Comparison of ENCODE assay signal across 24 mouse cellular contexts in the genomic region with DNA sequence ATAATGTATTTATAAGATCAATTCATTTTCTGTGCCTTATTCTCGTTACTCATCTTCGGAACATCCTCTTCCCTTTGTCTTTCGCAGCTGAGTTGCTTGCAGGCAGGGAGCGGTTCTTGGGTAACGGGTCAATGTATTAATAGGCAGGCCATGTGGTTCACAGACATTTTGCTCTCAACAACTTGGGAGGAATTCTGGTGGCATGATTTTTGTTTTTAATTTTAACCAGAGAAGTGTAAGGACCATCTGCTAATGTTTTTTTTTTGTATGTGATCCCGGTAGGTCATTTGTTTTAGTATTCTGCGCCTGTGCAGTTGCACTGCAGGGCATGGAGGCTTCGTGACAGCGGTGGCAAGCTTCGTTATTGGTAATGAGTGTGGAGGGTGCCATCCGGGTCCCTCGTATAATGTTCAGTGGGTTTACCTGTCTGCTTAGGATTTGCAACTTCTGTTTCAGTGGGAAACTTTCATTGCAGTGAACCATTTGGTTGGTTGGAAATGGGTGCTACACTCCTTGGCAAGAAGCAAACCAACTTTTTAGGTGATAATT. TPM values are rescaled to one million over a fixed set of nuclear protein-coding genes. Genes with fewer than 3 reads are reported as not detected.
DNase-seq lines count a peak whose midpoint lies in the region; ATAC-seq and TF ChIP-seq lines count a peak whose summit lies in the region.
"Had no signal": no experiment of that assay in that cellular context is flagged by ENCODE, and none has a peak within 500 bp of the region (broad histone marks: within the 10 kb centered on the region; RNA-seq: fewer than 3 reads in every experiment).

No protein-coding gene starts in this region.

- 85% methylated on average over 12 of the region's 12 CpGs for WGBS in hindbrain, embryonic 11.5 days
- 58% methylated on average over 12 of the region's 12 CpGs for WGBS in hindbrain, embryonic 16.5 days

- H3K4me2 ChIP-seq in hindbrain, embryonic 11.5 days (replicated peaks; ENCODE audit: low read depth, low read length), result no peak overlapping the region
- H3K4me2 ChIP-seq in hindbrain, embryonic 16.5 days (ENCODE audit: low read length), result no peak overlapping the region
- H3K4me2 ChIP-seq: heart, embryonic 12.5 days; limb, embryonic 15.5 days; lung, embryonic 14.5 days; midbrain, embryonic 12.5 days had no signal

- peaks cover 4% of the 10 kb centered on the region; the same call in 1 of the 2 replicates for H3K4me1 ChIP-seq in hindbrain, embryonic 11.5 days (replicated peaks; ENCODE audit: control insufficient read depth, insufficient read depth, low read length)
- peaks cover 18% of the 10 kb centered on the region for H3K4me1 ChIP-seq in hindbrain, embryonic 16.5 days (ENCODE audit: control insufficient read depth, insufficient read depth, low read depth, low read length)
- H3K4me1 ChIP-seq: heart, embryonic 12.5 days had no signal

- CTCF ChIA-PET in Patski (lab: Charles Lee), result interaction anchor here (1.0 kb wide), 1 partner anchor 155 kb away, joined by 3 read pairs; no protein-coding TSS in a partner anchor

- H3K27me3 ChIP-seq in hindbrain, embryonic 11.5 days (ENCODE audit: control insufficient read depth, insufficient read depth, low read length), result no peaks in the 10 kb centered on the region
- no peaks in the 10 kb centered on the region for H3K27me3 ChIP-seq in hindbrain, embryonic 16.5 days (replicated peaks; ENCODE audit: control insufficient read depth, insufficient read depth, low read length)
- H3K27me3 ChIP-seq in Patski, result no peaks in the 10 kb centered on the region
- H3K27me3 ChIP-seq: heart, embryonic 12.5 days; limb, embryonic 15.5 days; midbrain, embryonic 12.5 days had no signal

- H3K4me3 ChIP-seq in hindbrain, embryonic 11.5 days (ENCODE audit: low read depth, low read length), result no peak overlapping the region
- H3K4me3 ChIP-seq in hindbrain, embryonic 16.5 days (ENCODE audit: low read length), result no peak overlapping the region
- H3K4me3 ChIP-seq: heart, embryonic 12.5 days; hindbrain, embryonic 10.5 days; left cerebral cortex, adult 2 months; limb, embryonic 15.5 days; midbrain, embryonic 12.5 days had no signal

- POLR2A ChIA-PET in Patski (lab: Charles Lee), result no interaction called here

- peak overlapping the region; percentile 4; the same call in 1 of the 2 replicates for H3K27ac ChIP-seq in hindbrain, embryonic 11.5 days (ENCODE audit: low read depth, low read length)
- no peak overlapping the region for H3K27ac ChIP-seq in hindbrain, embryonic 16.5 days (ENCODE audit: low read depth, low read length)
- H3K27ac ChIP-seq: hindbrain, embryonic 10.5 days; left cerebral cortex, adult 2 months; limb, embryonic 15.5 days; liver, embryonic 14.5 days; midbrain, embryonic 12.5 days; stomach, postnatal 0 days had no signal

- in situ Hi-C loops in Patski (cut with MboI; ENCODE audit: low pct_unique_long_range_greater_than_20kb), result no loop called here

- TF ChIP-seq CTCF in Patski (IDR thresholded peaks at IDR 0.05), result no peak

- H3K9me3 ChIP-seq in hindbrain, embryonic 11.5 days (ENCODE audit: control insufficient read depth, low read length), result no peaks in the 10 kb centered on the region
- H3K9me3 ChIP-seq in hindbrain, embryonic 16.5 days (ENCODE audit: control insufficient read depth, low read length), result no peaks in the 10 kb centered on the region
- H3K9me3 ChIP-seq: heart, embryonic 12.5 days; hindbrain, embryonic 10.5 days; limb, embryonic 15.5 days; midbrain, embryonic 12.5 days had no signal

- peak; percentile 61 to 64 for DNase-seq in cerebellum, adult 18-20 months
- DNase-seq in cerebellum, postnatal 10 days, result no peak
- no peak for DNase-seq in hindbrain, embryonic 11.5 days (ENCODE audit: low spot score)
- no peak for DNase-seq in Patski (ENCODE audit: low read depth, low spot score)
- peak; percentile 89 for DNase-seq in cerebellum, adult 9-10 months
- DNase-seq in thymus, postnatal 10 days (ENCODE audit: low spot score in 2 of 2), result no peak
- DNase-seq: adrenal gland, postnatal 36 days; gastrocnemius, postnatal 10 days; heart, postnatal 10 days; kidney, adult 9 months; kidney, postnatal 25 days; left cerebral cortex, postnatal 4 days; lung, embryonic 14.5 days; thymus, adult 2 months had no signal

- H3K36me3 ChIP-seq in hindbrain, embryonic 11.5 days (ENCODE audit: control insufficient read depth, insufficient read depth, low read length), result no peaks in the 10 kb centered on the region
- no peaks in the 10 kb centered on the region for H3K36me3 ChIP-seq in hindbrain, embryonic 16.5 days (ENCODE audit: control insufficient read depth, insufficient read depth, low read length)
- H3K36me3 ChIP-seq: heart, embryonic 12.5 days; limb, embryonic 15.5 days; midbrain, embryonic 12.5 days had no signal

- H3K9ac ChIP-seq in hindbrain, embryonic 11.5 days (ENCODE audit: low read depth, low read length), result no peak overlapping the region
- no peak overlapping the region for H3K9ac ChIP-seq in hindbrain, embryonic 16.5 days (ENCODE audit: low read depth, low read length)
- H3K9ac ChIP-seq: heart, embryonic 12.5 days; limb, embryonic 15.5 days; liver, embryonic 14.5 days; lung, embryonic 14.5 days; midbrain, embryonic 12.5 days had no signal

- no peak for ATAC-seq in hindbrain, embryonic 11.5 days (ENCODE audit: low FRiP score)
- no peak for ATAC-seq in hindbrain, embryonic 16.5 days
- ATAC-seq in Patski, result peak; percentile 21
- ATAC-seq: CD4-positive, CD25-positive, alpha-beta regulatory T cell, adult 4 months; inflammation-experienced regulatory T-cells, adult 6 months had no signal

RNA-seq across cellular contexts. Expression of gene Kif5c, which starts 41.4 kb away (rescaled TPM):
- 112 and 115 TPM in 2 replicates for polyA plus RNA-seq in hindbrain, embryonic 11.5 days (2014; fragmentation: Nextera tagmentation; extraction: Ambion mirVana)
- 168 and 173 TPM in 2 replicates for polyA plus RNA-seq in hindbrain, embryonic 16.5 days (2015; fragmentation: Nextera tagmentation; extraction: Ambion mirVana)
- 10.6 TPM for polyA plus RNA-seq in Patski (2021)

Comparison
In these comparisons a context has a peak if more than half of its experiments do, and no peak if none do; other contexts are left out.
1. DNase-seq: peak in cerebellum, adult 18-20 months (2 of 2) and cerebellum, adult 9-10 months (single experiment); none in cerebellum, postnatal 10 days (0 of 2), hindbrain, embryonic 11.5 days (single experiment), Patski (single experiment) and thymus, postnatal 10 days (0 of 2).